ENCODE assay signal across 24 mouse cellular contexts in genomic region chr13:18338910-18339501, GRCm38 (mm10). TPM values are rescaled to one million over a fixed set of nuclear protein-coding genes. Genes with fewer than 3 reads are reported as not detected.
A peak's percentile ranks its signal among the peaks of the same experiment; 100 is the strongest.
DNase-seq lines count a peak whose midpoint lies in the region; ATAC-seq and TF ChIP-seq lines count a peak whose summit lies in the region.
"Had no signal": no experiment of that assay in that cellular context is flagged by ENCODE, and none has a peak within 500 bp of the region (broad histone marks: within the 10 kb centered on the region; RNA-seq: fewer than 3 reads in every experiment).

No protein-coding gene starts in this region.

- H3K4me1 ChIP-seq in hindbrain, embryonic 14.5 days (replicated peaks; ENCODE audit: control insufficient read depth, insufficient read depth, low read length) = peaks cover 11% of the 10 kb centered on the region
- H3K4me1 ChIP-seq in hindbrain, embryonic 10.5 days (replicated peaks) = peaks cover 3% of the 10 kb centered on the region; the same call in 1 of the 2 replicates
- peaks cover 14% of the 10 kb centered on the region; the same call in 1 of the 2 replicates for H3K4me1 ChIP-seq in neural tube, embryonic 13.5 days (replicated peaks)
- 0 out of 2 replicates have a peak, but pooled peaks cover 2% of the 10 kb centered on the region for H3K4me1 ChIP-seq in hindbrain, embryonic 16.5 days (ENCODE audit: control insufficient read depth, insufficient read depth, low read depth, low read length)
- H3K4me1 ChIP-seq in lung, postnatal 0 days (ENCODE audit: insufficient read depth, low read depth, low read length) = no peaks in the 10 kb centered on the region
- H3K4me1 ChIP-seq: heart, embryonic 13.5 days; kidney, embryonic 15.5 days had no signal

- H3K9ac ChIP-seq in hindbrain, embryonic 14.5 days = no peak overlapping the region
- no peak overlapping the region for H3K9ac ChIP-seq in neural tube, embryonic 13.5 days
- no peak overlapping the region for H3K9ac ChIP-seq in hindbrain, embryonic 16.5 days (ENCODE audit: low read depth, low read length)
- H3K9ac ChIP-seq in lung, postnatal 0 days (replicated peaks; ENCODE audit: low read depth) = no peak overlapping the region
- H3K9ac ChIP-seq: heart, embryonic 13.5 days; kidney, embryonic 15.5 days; limb, embryonic 12.5 days; liver, embryonic 12.5 days had no signal

- H3K9me3 ChIP-seq in hindbrain, embryonic 14.5 days (ENCODE audit: control insufficient read depth, low read length) = no peaks in the 10 kb centered on the region
- no peaks in the 10 kb centered on the region for H3K9me3 ChIP-seq in hindbrain, embryonic 10.5 days
- H3K9me3 ChIP-seq in neural tube, embryonic 13.5 days = no peaks in the 10 kb centered on the region
- no peaks in the 10 kb centered on the region for H3K9me3 ChIP-seq in hindbrain, embryonic 16.5 days (ENCODE audit: control insufficient read depth, low read length)
- no peaks in the 10 kb centered on the region for H3K9me3 ChIP-seq in lung, postnatal 0 days (ENCODE audit: low read length)
- H3K9me3 ChIP-seq: heart, embryonic 13.5 days; kidney, embryonic 15.5 days; limb, embryonic 12.5 days; liver, embryonic 12.5 days had no signal

- no peak for DNase-seq in hindbrain, embryonic 14.5 days (ENCODE audit: low spot score)
- DNase-seq in hindbrain, embryonic 10.5 days (ENCODE audit: low spot score) = no peak
- DNase-seq in neural tube, embryonic 10.5 days (ENCODE audit: extremely low spot score, low spot score) = no peak
- peak; percentile 8 for DNase-seq in right cerebral cortex, postnatal 25 days
- DNase-seq in lung, postnatal 0 days (ENCODE audit: low spot score) = no peak
- DNase-seq: adrenal gland, adult 2 months; cerebellum, adult 8-10 months; gastrocnemius, postnatal 10 days; heart, adult 11 months; heart, postnatal 36 days; kidney, postnatal 4 days; lung, adult 2 months; lung, postnatal 36 days; thymus, postnatal 14 days had no signal

- H3K4me2 ChIP-seq in hindbrain, embryonic 14.5 days (replicated peaks) = no peak overlapping the region
- no peak overlapping the region for H3K4me2 ChIP-seq in neural tube, embryonic 13.5 days
- 0 out of 2 replicates have a peak overlapping the region, but pooled peaks have one; percentile 10 for H3K4me2 ChIP-seq in hindbrain, embryonic 16.5 days (ENCODE audit: low read length)
- no peak overlapping the region for H3K4me2 ChIP-seq in lung, postnatal 0 days (replicated peaks; ENCODE audit: low read depth, low read length)
- H3K4me2 ChIP-seq: heart, embryonic 13.5 days; kidney, embryonic 15.5 days; limb, embryonic 12.5 days; liver, embryonic 12.5 days had no signal

- no peak overlapping the region for H3K4me3 ChIP-seq in hindbrain, embryonic 14.5 days (replicated peaks; ENCODE audit: low read length)
- no peak overlapping the region for H3K4me3 ChIP-seq in hindbrain, embryonic 10.5 days
- no peak overlapping the region for H3K4me3 ChIP-seq in neural tube, embryonic 13.5 days
- H3K4me3 ChIP-seq in hindbrain, embryonic 16.5 days (ENCODE audit: low read length) = no peak overlapping the region
- H3K4me3 ChIP-seq in lung, postnatal 0 days (ENCODE audit: low read depth, low read length) = no peak overlapping the region
- H3K4me3 ChIP-seq: heart, embryonic 13.5 days; kidney, embryonic 15.5 days; limb, embryonic 12.5 days; liver, embryonic 12.5 days had no signal

- 59% methylated on average over 10 of the region's 10 CpGs for WGBS in hindbrain, embryonic 14.5 days
- 78% methylated on average over 10 of the region's 10 CpGs for WGBS in hindbrain, embryonic 10.5 days
- 40% methylated on average over 10 of the region's 10 CpGs for WGBS in neural tube, embryonic 13.5 days
- 49% methylated on average over 10 of the region's 10 CpGs for WGBS in hindbrain, embryonic 16.5 days
- WGBS in lung, postnatal 0 days = 66% methylated on average over 10 of the region's 10 CpGs

- H3K27me3 ChIP-seq in hindbrain, embryonic 14.5 days (ENCODE audit: control insufficient read depth, insufficient read depth, low read length) = no peaks in the 10 kb centered on the region
- no peaks in the 10 kb centered on the region for H3K27me3 ChIP-seq in hindbrain, embryonic 10.5 days (ENCODE audit: insufficient read depth, poor library complexity, severe bottlenecking)
- 0 out of 2 replicates have a peak, but pooled peaks cover 4% of the 10 kb centered on the region for H3K27me3 ChIP-seq in neural tube, embryonic 13.5 days
- no peaks in the 10 kb centered on the region for H3K27me3 ChIP-seq in hindbrain, embryonic 16.5 days (replicated peaks; ENCODE audit: control insufficient read depth, insufficient read depth, low read length)
- H3K27me3 ChIP-seq in lung, postnatal 0 days (replicated peaks; ENCODE audit: insufficient read depth, low read length) = no peaks in the 10 kb centered on the region
- H3K27me3 ChIP-seq: heart, embryonic 13.5 days; kidney, embryonic 15.5 days; limb, embryonic 12.5 days; liver, embryonic 12.5 days had no signal

- ATAC-seq in hindbrain, embryonic 14.5 days (ENCODE audit: low FRiP score) = peak; percentile 72
- ATAC-seq in neural tube, embryonic 13.5 days (ENCODE audit: low read depth) = peak; percentile 81
- ATAC-seq in hindbrain, embryonic 16.5 days = peak; percentile 79
- no peak for ATAC-seq in lung, postnatal 0 days
- ATAC-seq: forebrain, embryonic 14.5 days; intestine, embryonic 16.5 days; liver, embryonic 12.5 days; midbrain, embryonic 16.5 days had no signal

- H3K27ac ChIP-seq in hindbrain, embryonic 14.5 days = no peak overlapping the region
- H3K27ac ChIP-seq in hindbrain, embryonic 10.5 days = no peak overlapping the region
- H3K27ac ChIP-seq in neural tube, embryonic 13.5 days (replicated peaks) = no peak overlapping the region
- H3K27ac ChIP-seq in hindbrain, embryonic 16.5 days (ENCODE audit: low read depth, low read length) = no peak overlapping the region
- no peak overlapping the region for H3K27ac ChIP-seq in lung, postnatal 0 days (ENCODE audit: low read length)
- H3K27ac ChIP-seq: heart, embryonic 13.5 days; kidney, embryonic 15.5 days; limb, embryonic 12.5 days; liver, embryonic 12.5 days had no signal

- H3K36me3 ChIP-seq in hindbrain, embryonic 14.5 days (replicated peaks; ENCODE audit: control insufficient read depth, insufficient read depth) = no peaks in the 10 kb centered on the region
- no peaks in the 10 kb centered on the region for H3K36me3 ChIP-seq in hindbrain, embryonic 10.5 days
- H3K36me3 ChIP-seq in neural tube, embryonic 13.5 days = no peaks in the 10 kb centered on the region
- no peaks in the 10 kb centered on the region for H3K36me3 ChIP-seq in hindbrain, embryonic 16.5 days (ENCODE audit: control insufficient read depth, insufficient read depth, low read length)
- H3K36me3 ChIP-seq in lung, postnatal 0 days (ENCODE audit: insufficient read depth, low read length) = no peaks in the 10 kb centered on the region
- H3K36me3 ChIP-seq: heart, embryonic 13.5 days; kidney, embryonic 15.5 days; limb, embryonic 12.5 days; liver, embryonic 12.5 days had no signal

- no peak for TF ChIP-seq EP300 in lung, postnatal 0 days (IDR thresholded peaks at IDR 0.05)

- no peak for TF ChIP-seq CTCF in lung, postnatal 0 days (IDR thresholded peaks at IDR 0.05)

RNA-seq across cellular contexts. Expression of gene Pou6f2, which starts 58.5 kb away (rescaled TPM):
- polyA plus RNA-seq in hindbrain, embryonic 14.5 days (2014; fragmentation: Nextera tagmentation; extraction: Ambion mirVana) = 8.2 and 9.1 TPM in 2 replicates
- 5.3 and 8.2 TPM in 2 replicates for polyA plus RNA-seq in hindbrain, embryonic 10.5 days (2016; fragmentation: Nextera tagmentation; extraction: Ambion mirVana)
- 8.3 and 9.7 TPM in 2 replicates for polyA plus RNA-seq in neural tube, embryonic 13.5 days (2015; fragmentation: Nextera tagmentation; extraction: Ambion mirVana)
- polyA plus RNA-seq in hindbrain, embryonic 16.5 days (2015; fragmentation: Nextera tagmentation; extraction: Ambion mirVana) = 9.7 TPM in 2 replicates
- not detected in 2 replicates for polyA plus RNA-seq in lung, postnatal 0 days (2015; fragmentation: Nextera tagmentation; extraction: Ambion mirVana)
- polyA plus RNA-seq: adrenal gland, adult 2 months; C2C12; kidney, embryonic 15.5 days; liver, embryonic 12.5 days; lung, adult 2 months had no signal
